Mouse (Mus musculus) cerebellum, adult 9-10 months (tissue): ENCODE data around the gene Vps37d.
A peak's percentile ranks its signal among the peaks of the same experiment; 100 is the strongest.

Source experiments
- DNase-seq: peaks from one replicate; pipeline ENCODE4 v3.0.0; 2022

Vps37d gene

GRCm38 (mm10) chr5:135024665-135025224, 53.3 kb downstream of the Vps37d start:
- DNase-seq: no peak

- DNase-seq: peak; percentile 26
Measured at GRCm38 (mm10) chr5:135023344-135024173, 54.5 kb downstream of the Vps37d start, which contains the start of gene Stx1a. Stx1a (plus strand) TSS chr5:135023482.
